Mouse (Mus musculus): ENCODE measurements at regions not wholly inside any gene's neighbourhood (a gene's known extent, or its start where the extent isn't known, plus 50 kb on each side); places are given as distances from the start of the nearest gene placed in this dataset.

DNA sequence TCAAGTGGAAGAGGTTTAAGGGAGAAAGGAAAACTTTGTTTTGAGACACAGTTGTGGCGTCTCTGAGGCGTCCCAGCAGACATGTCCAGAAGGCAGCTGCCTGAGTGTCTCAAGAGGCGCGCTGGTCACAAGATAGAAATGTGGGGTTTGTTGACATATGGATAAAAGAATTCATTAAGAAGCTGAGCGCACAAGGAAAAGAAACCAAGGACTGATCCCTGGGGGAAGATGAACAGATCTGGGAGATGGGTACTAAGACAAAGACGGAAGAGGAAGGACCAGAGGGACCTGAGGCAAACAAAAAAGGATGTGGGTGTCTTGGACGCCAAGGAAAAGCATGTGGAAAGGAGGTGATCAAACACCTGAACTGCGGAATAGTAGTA, 69.1 kb upstream of the Gnaq start:
- no peak for TF ChIP-seq CTCF (IDR thresholded peaks at IDR 0.05; ENCODE audit: extremely low read depth, insufficient read depth, low read length)
- TF ChIP-seq POLR2A (IDR thresholded peaks at IDR 0.05; ENCODE audit: extremely low read depth, insufficient read depth, low read length): no peak

All from cortical plate, adult 2 months (tissue).